Mouse (Mus musculus) T-helper 17 cell (primary cell): ENCODE measurements at regions not wholly inside any gene's neighbourhood (a gene's known extent, or its start where the extent isn't known, plus 50 kb on each side); places are given as distances from the start of the nearest gene placed in this dataset.
"Not testable (repeated sequence)": the region's sequence is repeated elsewhere in the genome, so short reads cannot be mapped to it uniquely, and the experiment has no call there.

Source experiments
- in situ Hi-C, 2 experiments: fragments of 300-600 bp; cut with MboI, MseI; formaldehyde crosslinking; loops; 1 replicate in 1 of 2; 2 replicates in 1 of 2; pipeline ENCODE4 v1.15.1; 2025; ENCODE audit warnings: high pct_unique_total_duplicates in 2 of 2

GRCm38 (mm10) chr6:81815248-81815961 is 108.1 kb upstream of the Gcfc2 start:
- in situ Hi-C loops, result no loop called here

GRCm38 (mm10) chr6:81815962-81816338 is 107.5 kb upstream of the Gcfc2 start:
- in situ Hi-C loops, result no loop called here

GRCm38 (mm10) chr6:81817050-81817827 is 106.2 kb upstream of the Gcfc2 start:
- in situ Hi-C loops, result no loop called here

GRCm38 (mm10) chr6:81818573-81818972 is 104.9 kb upstream of the Gcfc2 start:
- in situ Hi-C loops, result no loop called here

GRCm38 (mm10) chr6:81820078-81820477 is 103.4 kb upstream of the Gcfc2 start:
- in situ Hi-C loops, result no loop called here

GRCm38 (mm10) chr6:81839474-81840153 is 83.9 kb upstream of the Gcfc2 start:
- in situ Hi-C loops, result no loop called here

GRCm38 (mm10) chr6:81868207-81868606 is 55.3 kb upstream of the Gcfc2 start:
- in situ Hi-C loops, result not testable (repeated sequence)
